Mouse (Mus musculus) CD4-positive, CD25-positive, alpha-beta regulatory T cell, adult 2 months (primary cell): ENCODE results near the gene Katnb1.
A peak's percentile ranks its signal among the peaks of the same experiment; 100 is the strongest.

Source experiments
- DNase-seq: peaks from one replicate; pipeline ENCODE4 v3.0.0-alpha.2; 2012; ENCODE audit warnings: low read depth, low spot score

Gene Katnb1

GRCm38 (mm10) chr8:95084261-95084660, 3.3 kb downstream of the Katnb1 start:
- no peak for DNase-seq

- DNase-seq, result no peak
Measured at GRCm38 (mm10) chr8:95084744-95085431, 3.9 kb downstream of the Katnb1 start.

- no peak for DNase-seq
Measured at GRCm38 (mm10) chr8:95085432-95086141, 4.6 kb downstream of the Katnb1 start.

DNA sequence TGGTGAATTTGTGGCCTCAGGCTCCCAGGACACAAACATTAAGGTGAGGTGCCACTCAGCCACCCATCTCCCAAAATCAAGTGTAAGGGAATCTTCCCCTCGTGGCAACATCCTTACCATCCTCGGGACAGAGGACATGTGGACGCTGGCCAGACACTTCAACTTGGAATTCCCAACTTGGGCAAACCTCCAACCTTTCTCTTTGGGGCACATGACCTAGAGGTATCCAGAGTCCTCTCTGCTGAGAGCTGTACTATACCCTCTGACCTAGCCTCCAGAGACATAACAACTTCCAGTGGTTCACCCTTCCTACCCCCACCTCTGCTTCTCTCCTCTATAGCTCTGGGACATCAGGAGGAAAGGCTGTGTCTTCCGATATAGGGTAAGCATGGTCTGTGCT, 12.6 kb downstream of the Katnb1 start:
- no peak for DNase-seq

DNA sequence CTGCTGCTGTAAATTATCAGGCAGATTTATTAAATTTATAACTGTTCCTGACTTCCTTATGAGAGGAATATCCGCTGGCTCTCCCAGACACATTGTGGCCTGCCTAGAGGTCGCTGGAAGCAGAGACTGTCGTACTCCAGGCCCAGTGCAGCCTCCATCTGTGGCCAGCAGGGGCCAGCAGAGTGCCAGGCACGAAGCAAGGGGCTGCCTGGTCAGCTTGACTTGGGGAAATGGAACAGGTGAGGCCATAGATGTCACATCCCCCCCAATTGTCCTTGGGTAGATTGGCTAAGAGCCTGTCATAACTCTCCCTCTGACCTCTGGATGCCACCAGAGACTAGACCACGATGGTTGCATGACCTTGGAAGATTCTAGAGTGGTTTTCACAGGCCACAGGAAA, 18.0 kb downstream of the Katnb1 start:
- DNase-seq, result peak; percentile 66

- no peak for DNase-seq
Measured at GRCm38 (mm10) chr8:95101972-95102371, 21.0 kb downstream of the Katnb1 start.

DNA sequence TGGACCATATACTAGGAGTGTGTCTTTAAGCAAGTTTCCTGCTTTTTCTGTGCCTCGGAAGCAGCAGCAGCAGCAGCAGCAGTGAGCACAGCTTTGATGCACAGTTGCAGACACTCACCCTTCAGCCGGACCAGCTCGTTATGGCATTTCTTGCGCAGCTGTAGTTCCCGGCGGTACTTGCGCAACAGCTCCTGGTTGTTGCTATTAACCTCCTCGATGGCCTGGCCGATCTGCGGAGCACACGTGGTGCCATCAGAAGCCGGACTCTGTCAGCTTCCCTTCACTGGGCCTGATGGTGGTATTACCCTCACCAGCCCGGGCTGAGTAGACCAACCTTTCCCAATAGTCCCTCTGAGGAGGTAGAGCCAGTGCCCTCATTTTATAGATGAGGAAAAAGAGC, 26.3 kb downstream of the Katnb1 start:
- DNase-seq, result no peak

DNA sequence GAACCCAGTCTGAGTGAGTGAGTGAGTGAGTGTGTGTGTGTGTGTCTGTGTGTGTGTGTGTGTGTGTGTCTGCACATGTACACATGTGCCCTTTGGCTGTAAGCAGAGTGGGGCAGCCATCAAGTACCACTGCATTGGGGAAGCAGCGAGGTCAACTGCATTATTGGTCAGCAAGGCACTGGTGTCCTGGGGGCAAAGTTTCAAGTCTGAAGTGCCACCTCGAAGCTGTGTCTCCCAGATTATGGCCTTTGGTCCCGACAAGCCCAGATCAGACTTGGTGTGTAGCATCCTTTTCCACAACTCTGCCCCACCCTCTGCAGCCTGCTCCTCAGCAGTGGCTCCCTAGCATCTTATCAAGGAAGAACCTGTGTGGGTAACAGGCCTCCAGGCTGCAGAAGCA, 31.6 kb downstream of the Katnb1 start:
- DNase-seq, result no peak

- DNase-seq, result no peak
Measured at GRCm38 (mm10) chr8:95113108-95113507, 32.1 kb downstream of the Katnb1 start.

DNA sequence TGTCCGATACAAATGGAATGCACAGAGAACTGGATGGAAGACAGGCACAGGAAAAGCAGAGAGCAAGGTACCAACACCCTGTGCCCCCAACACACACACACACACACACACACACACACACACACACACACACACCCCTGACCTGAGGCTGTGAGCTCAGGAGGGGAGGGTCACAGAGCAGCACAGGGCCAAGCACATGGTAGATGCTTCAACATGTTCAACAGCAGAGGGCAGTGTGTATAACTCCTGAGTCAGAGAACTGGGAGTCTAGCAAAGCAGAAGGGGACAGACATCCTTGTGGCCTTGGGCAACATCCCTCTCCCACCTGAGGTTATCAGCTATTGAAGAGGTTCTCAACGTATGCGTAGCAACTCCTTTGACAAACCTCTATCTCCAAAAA, 32.8 kb downstream of the Katnb1 start:
- peak; percentile 49 for DNase-seq

DNA sequence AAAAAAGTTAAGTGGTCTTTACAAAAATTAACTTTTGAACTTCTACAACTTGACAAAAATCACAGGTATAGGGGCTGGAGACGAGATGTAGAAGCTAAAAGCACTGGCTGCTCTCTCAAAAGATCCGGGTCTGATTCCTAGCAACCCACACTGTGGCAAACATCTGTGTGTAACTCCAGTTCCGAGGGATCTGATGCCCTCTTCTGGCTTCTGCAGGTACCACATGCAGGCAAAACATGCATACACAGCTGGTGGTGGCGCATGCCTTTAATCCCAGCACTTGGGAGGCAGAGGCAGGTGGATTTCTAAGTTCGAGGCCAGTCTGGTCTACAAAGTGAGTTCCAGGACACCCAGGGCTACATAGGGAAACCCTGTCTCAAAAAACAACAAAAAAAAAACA, 42.5 kb downstream of the Katnb1 start:
- no peak for DNase-seq

DNA sequence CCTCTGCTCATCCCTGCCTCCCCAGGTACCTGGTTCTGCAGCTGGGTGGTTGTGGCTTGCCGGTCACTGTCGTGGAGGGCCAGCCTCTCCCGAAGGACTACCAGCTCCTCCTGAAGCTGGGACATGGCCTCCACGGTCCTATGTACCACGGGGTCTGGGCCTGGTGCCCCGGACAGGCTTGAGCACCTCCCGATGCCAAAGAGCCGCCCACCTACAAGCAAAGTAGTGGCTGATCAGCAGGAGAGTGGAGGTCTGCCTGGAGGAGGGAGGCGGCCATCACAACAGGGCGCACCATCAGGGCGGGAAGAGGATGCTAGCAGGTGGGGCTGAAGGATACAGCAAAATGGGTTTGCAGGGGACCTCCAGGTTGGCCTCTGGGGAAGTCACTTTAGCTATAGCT, 45.5 kb downstream of the Katnb1 start:
- no peak for DNase-seq

DNA sequence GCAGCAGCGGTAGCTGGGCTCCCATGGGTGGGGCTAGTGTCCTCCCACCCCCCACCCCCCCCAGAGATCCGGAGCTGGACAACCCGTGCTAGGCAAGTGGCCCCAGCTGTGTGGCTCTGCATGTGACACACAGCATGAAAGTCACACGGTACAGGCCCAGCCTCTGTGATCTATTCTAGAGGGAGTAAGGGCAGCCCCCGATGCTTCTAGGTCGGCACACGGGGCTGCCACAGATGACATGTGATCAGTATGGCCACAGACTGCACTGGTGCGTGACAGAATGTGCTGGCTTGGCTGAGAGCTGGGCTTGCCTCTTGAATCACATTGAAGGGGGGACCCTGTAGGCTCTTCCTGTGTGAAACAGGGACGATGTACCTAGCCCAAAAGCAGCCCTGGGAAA, 46.7 kb downstream of the Katnb1 start:
- no peak for DNase-seq

- no peak for DNase-seq
Measured at GRCm38 (mm10) chr8:95128750-95129260, 47.8 kb downstream of the Katnb1 start.

DNA sequence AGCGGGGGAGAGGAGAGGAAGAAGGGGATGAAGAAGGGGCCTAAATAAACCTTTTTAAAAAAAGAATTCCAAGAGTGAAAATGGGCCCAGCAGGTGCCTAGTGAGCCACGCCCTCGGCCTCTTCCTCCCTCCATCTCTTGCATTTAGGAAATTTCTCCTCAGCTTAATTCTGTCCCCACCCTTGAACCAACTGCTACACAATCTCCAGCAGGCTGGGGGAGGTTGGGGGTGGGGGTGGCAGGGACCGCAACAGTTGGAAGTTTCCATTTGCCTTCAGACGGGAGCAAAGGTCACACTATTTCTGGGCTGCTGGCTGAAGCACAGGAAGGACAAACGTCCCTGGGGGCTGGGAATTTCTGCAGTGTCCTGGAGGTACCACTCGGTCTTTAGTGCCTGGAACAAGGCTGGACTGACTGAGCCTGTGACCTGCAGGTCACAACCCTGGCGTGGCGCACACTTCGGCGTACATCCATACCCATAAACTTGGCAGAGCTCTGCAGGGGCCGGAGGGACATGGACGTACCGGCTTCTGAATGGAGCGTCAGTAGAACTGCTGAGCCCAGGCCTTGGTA, 50.1 kb downstream of the Katnb1 start:
- DNase-seq, result no peak

GRCm38 (mm10) chr8:95131983-95132382, 51.0 kb downstream of the Katnb1 start:
- no peak for DNase-seq

DNA sequence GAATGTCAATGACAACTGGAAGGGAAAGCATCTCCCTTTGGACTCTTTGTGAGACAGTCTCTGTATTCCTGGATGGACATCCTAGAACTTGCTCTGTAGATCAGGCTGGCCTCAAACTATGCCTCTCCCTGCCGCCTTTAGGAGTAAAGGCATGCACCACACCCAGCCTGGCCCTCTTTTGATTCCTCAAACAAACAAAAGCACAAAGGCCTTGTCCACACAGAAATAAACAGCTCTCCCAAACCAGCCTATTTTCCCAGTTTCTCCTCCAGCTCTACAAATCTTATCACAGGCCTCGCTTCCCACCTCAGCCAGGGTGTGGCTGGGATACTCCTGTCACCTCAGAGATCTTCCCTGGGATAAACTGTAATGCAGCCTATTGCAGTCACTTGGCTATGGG, 53.2 kb downstream of the Katnb1 start:
- DNase-seq, result no peak

DNA sequence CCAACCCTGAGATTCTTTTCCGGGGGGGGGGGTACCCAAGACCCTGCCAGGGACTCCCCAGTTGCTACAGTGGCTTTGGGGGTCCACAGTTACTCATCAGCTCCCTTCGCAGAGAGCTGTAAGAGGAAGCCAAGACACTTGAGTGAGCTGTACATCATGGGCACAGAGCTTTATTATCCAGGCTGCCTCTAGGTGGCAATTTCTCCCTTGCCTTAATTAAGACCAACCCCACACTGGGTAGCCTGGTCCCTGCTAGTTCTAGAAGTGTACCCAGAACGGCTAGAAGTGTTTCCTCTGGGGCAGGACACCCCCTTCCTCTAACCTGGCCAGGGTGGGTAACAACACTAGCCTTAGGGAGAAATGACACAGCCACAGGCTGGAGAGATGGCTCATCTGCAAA, 54.3 kb downstream of the Katnb1 start:
- no peak for DNase-seq

- DNase-seq, result no peak
Measured at GRCm38 (mm10) chr8:95136218-95136617, 55.2 kb downstream of the Katnb1 start.

DNA sequence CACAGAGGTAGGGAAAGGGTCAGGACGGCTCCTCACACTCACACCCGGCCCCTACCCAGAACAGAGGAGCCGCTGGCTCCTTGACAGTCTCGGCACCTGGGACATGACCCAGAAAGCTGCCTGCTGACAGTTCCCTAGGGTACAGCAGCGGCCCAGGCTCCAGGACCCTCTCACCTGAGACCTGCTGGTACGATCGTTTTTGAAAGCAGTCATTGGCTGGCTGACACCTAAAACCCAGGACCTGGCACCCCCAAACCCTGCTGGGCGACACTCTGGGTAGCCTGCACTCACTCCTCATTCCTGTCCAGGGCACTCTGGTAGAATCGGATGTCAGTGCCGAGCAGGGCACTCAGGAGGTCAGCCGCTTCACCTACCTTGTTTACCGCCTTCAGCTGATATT, 56.2 kb downstream of the Katnb1 start:
- no peak for DNase-seq

DNA sequence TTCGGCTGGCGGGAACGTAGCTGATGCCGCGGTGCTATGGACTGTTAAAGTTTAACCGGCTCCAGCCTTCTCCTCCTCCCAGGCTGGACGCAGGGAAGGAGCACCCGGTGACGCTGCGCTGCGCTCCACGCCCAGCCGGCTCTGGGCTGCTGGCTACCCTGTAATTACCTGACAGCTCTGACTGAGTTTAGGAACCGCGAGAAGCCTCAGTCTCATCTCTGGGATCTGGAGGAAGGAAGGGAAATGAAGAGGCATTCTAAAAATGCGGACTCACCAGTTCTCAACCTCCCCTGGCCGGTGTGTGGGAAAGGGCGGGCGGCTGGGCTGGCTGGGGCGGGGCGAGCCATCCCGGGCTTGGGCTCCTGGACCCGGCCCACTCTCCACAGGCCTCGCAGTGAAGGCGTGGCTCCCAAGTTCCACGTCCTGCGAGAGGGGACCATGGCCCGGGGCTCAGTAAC, 56.7 kb downstream of the Katnb1 start:
- no peak for DNase-seq

- no peak for DNase-seq
Measured at GRCm38 (mm10) chr8:95138341-95139050, 57.5 kb downstream of the Katnb1 start.
